Mouse (Mus musculus) olfactory bulb, adult 2 months (tissue): Measurements from ENCODE around the gene Shisal1. TPM values are rescaled to one million over a fixed set of nuclear protein-coding genes. Genes with fewer than 3 reads are reported as not detected.

ENCODE experiments used
- H3K27ac ChIP-seq: fragments of 200-500 bp; 2 replicates; pipeline ENCODE4 v1.5.1; 2012; ENCODE audit warnings: low read depth, low read length; ENCODE audit not compliant: insufficient read depth
- H3K4me1 ChIP-seq: fragments of 200-500 bp; 2 replicates; pipeline ENCODE4 v1.6.1; 2012; ENCODE audit warnings: low read length; ENCODE audit not compliant: control insufficient read depth, insufficient read depth
- H3K4me3 ChIP-seq: fragments of 200-500 bp; 2 replicates; pipeline ENCODE4 v1.5.1; 2012; ENCODE audit warnings: mild to moderate bottlenecking, low read depth, low read length, moderate library complexity; ENCODE audit not compliant: insufficient read depth
- CTCF ChIP-seq: fragments of 200-500 bp; IDR thresholded peaks from 2 replicates; pipeline ENCODE4 v1.5.1; 2012; ENCODE audit warnings: low read depth, mild to moderate bottlenecking, low read length, moderate library complexity; ENCODE audit not compliant: insufficient read depth
- POLR2A ChIP-seq: fragments of 200-500 bp; IDR thresholded peaks from 2 replicates; pipeline ENCODE4 v1.6.1; 2012; ENCODE audit warnings: mild to moderate bottlenecking, low read depth, low read length, moderate library complexity; ENCODE audit not compliant: insufficient read depth
- WGBS: fragments of 180-500 bp; shearing (Covaris S2); methylation state at CpG from one replicate; pipeline ENCODE4 v1.1.7; 2018; 5-methylcytosine and 5-hydroxymethylcytosine counted together
- polyA plus RNA-seq: library from polyadenylated mRNA; stranded (reverse); fragments of >200 nt; gene quantifications from 2 replicates; pipeline ENCODE4 v1.2.4, GENCODE M21; 2012; ENCODE audit warnings: low replicate concordance; ENCODE audit not compliant: missing spikeins, insufficient read depth, insufficient read length

Shisal1 gene
- polyA plus RNA-seq, 1 experiment = not detected

DNA sequence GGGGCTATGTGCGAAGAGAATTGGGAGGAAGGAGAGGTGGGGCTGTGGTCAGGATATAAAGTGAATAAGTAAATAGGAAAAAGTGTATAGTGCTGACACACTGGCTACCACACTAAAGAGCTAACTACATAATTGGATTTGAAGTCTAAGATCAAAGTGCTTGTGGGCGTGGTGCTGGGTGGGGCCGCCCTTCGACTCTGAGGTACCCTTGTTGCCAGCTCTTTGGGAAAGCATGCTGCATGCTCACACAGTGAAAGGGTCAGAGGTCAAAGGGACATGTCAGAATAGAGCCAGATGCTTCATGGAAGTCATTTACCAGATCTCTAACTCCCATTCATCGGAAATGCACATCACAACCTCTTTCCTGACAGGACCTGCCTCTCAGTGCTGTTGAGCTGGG is 74.1 kb downstream of the Shisal1 start:
- no peak overlapping the region for H3K4me3 ChIP-seq
- H3K4me1 ChIP-seq = peaks cover 4% of the 10 kb centered on the region; the same call in 1 of the 2 replicates
- no peak for TF ChIP-seq POLR2A
- TF ChIP-seq CTCF = no peak
- H3K27ac ChIP-seq = no peak overlapping the region
- 76% methylated on average over 5 of the region's 5 CpGs for WGBS

GRCm38 (mm10) chr15:84367402-84367801 is 79.5 kb downstream of the Shisal1 start:
- no peak for TF ChIP-seq CTCF
- TF ChIP-seq POLR2A = no peak
- peaks cover 9% of the 10 kb centered on the region for H3K4me1 ChIP-seq
- WGBS = 72% methylated on average over 8 of the region's 8 CpGs
- H3K27ac ChIP-seq = no peak overlapping the region
- H3K4me3 ChIP-seq = no peak overlapping the region

DNA sequence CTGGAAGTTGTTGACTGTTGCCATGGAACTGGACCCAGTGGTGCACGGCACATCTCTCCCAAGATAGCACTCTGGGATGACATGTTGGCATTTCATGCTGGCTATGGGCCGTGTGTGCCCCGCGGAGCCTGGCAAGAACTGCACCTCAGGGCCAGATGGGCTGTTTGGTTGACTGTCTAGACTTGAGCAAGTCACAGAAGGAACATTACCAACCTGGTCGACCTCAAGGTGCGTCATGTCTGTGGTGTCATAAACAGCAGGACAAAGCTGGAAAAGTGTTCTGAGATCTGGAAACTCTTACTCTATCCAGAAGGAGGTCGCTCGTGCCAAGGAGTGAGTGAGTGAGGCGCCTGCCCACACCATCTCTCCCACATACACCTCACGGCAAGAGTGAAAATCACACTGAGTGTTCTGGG is 80.3 kb downstream of the Shisal1 start:
- WGBS = 76% methylated on average over 10 of the region's 10 CpGs
- H3K27ac ChIP-seq = no peak overlapping the region

GRCm38 (mm10) chr15:84365675-84366381 is 81.1 kb downstream of the Shisal1 start:
- WGBS = 70% methylated on average over 17 of the region's 17 CpGs

More for the DNA sequence above, 80.3 kb downstream of the Shisal1 start:
- Histone ChIP-seq H3K4me3 (no peak overlapping the region), H3K4me1 (peaks cover 9% of the 10 kb centered on the region)
- TF ChIP-seq CTCF = no peak

GRCm38 (mm10) chr15:84364746-84365145 is 82.2 kb downstream of the Shisal1 start:
- H3K27ac ChIP-seq = no peak overlapping the region
- H3K4me1 ChIP-seq = peaks cover 16% of the 10 kb centered on the region
- TF ChIP-seq CTCF (no peak), POLR2A (no peak)
- H3K4me3 ChIP-seq = no peak overlapping the region
- 93% methylated on average over 3 of the region's 3 CpGs for WGBS

More at GRCm38 (mm10) chr15:84365675-84366381, 81.1 kb downstream of the Shisal1 start:
- Histone ChIP-seq H3K27ac (no peak overlapping the region), H3K4me3 (no peak overlapping the region), H3K4me1 (peaks cover 10% of the 10 kb centered on the region)
- TF ChIP-seq POLR2A = no peak
- no peak for TF ChIP-seq CTCF

DNA sequence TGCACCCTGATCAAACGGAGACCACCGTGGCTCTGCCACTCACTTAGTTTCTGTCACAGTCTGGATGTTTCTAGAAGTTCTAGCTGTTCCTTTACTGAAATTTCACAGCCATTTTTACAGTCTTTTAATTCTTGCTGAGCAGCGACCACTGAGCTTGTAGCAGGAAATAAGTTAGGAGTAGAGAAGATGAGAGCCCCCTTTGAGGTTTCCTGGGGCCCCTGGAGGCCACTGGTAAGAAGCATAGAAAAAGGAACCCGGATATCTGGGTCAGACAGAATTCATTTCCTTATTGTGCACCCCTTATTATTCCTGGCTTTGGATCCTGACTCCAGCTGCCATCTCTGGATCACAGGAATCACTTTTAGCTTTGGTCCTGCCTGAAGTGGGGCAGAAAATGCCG is 91.8 kb downstream of the Shisal1 start:
- WGBS = 78% methylated on average over 5 of the region's 5 CpGs
- TF ChIP-seq CTCF (no peak), POLR2A (no peak)
- no peak overlapping the region for H3K27ac ChIP-seq
- H3K4me1 ChIP-seq = peaks cover 17% of the 10 kb centered on the region
- H3K4me3 ChIP-seq = no peak overlapping the region

DNA sequence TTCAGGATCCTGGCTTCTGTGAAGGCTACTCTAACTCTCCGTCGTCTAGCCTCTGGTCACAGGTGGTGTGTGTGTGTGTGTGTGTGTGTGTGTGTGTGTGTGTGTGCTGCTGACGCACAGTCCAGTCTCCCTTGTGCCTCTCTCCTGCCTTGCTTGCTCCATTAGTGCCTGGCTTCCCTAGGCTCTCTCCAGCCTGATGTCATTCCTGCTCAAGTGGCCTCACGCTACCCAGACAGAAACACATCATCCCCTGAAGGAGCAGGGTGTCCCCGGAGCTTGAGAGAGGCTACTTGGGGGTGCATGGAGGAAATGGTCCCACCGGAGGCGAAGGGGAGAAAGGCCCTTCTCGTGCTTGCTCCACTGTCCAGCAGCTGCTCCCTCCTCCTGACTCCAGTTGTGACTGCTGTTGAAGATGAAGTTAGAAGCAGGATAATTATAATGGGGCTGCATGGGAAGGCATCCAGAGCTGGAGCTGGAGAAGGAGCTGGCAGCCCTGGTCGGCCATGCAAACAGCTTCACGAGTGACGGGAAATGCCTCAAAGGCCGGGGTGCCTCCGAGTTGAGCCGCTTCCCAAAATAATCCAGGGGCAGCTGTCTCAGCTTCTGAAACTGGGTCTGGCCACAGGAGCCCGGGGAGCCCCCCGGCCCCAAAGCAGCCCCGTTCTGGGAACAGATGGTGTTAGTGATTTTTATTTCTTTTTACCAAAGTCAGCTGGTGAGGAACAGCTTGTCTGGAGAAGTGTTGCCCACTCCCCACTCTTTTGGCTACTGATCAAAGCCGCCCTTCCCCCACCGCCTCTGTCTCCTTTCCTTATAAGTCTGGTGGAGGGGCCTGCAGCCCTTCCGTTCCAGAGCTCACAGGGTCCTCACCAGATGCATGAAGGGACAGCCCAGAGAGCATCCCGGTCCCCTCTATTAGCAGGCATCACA is 94.7 kb downstream of the Shisal1 start:
- TF ChIP-seq CTCF (no peak), POLR2A (0 out of 2 replicates have a peak, but pooled peaks have one; percentile 10)
- no peak overlapping the region for H3K27ac ChIP-seq
- no peak overlapping the region for H3K4me3 ChIP-seq
- WGBS = 55% methylated on average over 21 of the region's 21 CpGs
- H3K4me1 ChIP-seq = peaks cover 13% of the 10 kb centered on the region

GRCm38 (mm10) chr15:84351342-84351741 is 95.6 kb downstream of the Shisal1 start:
- Histone ChIP-seq H3K4me1 (peaks cover 13% of the 10 kb centered on the region), H3K27ac (no peak overlapping the region), H3K4me3 (no peak overlapping the region)
- no peak for TF ChIP-seq POLR2A
- 89% methylated on average over 7 of the region's 7 CpGs for WGBS

DNA sequence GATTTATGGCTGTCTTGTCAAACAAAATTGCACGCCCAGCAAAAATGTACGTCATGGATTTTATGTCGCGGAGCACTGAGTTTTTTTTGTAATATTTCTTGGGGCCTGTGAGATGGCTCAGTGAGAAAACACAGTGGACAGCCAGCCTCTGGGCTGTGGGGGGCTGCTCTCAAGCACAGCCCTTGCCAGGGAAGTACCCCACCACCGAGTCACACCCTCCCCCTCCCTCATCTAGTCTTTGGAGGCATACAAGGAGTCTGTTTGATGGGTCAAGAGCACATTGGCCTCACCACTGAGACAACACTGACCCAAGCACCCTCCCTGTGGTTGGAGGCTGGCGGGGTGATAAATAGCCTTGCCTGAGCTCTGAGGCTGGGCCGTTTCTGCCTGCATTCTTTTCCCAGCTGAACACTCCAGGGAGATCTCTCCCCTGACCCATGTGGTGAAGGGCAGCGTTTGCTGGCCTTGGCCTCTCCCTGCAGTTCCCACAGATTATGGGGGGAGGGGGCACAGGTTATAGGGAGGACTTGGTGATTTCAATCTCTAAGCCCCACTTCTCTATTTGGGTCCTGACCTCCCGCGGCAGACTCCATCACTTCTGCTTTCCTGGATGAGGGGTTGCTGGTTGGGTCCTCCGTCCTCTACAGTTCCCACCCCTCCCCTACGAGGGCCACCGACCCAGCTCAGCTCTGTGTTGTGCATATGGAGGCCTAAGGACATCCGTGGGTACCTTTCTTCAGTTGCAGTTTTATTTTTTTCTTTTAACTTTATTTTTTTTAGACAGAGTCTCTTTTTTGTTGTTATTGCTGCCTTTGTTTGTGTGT is 96.8 kb downstream of the Shisal1 start:
- Histone ChIP-seq H3K4me3 (no peak overlapping the region), H3K4me1 (peaks cover 10% of the 10 kb centered on the region), H3K27ac (no peak overlapping the region)
- 79% methylated on average over 14 of the region's 14 CpGs for WGBS
- no peak for TF ChIP-seq POLR2A
- TF ChIP-seq CTCF = no peak
